Mouse (Mus musculus): ENCODE measurements around the gene Gsdma. TPM values are rescaled to one million over a fixed set of nuclear protein-coding genes. Genes with fewer than 3 reads are reported as not detected.
A peak's percentile ranks its signal among the peaks of the same experiment; 100 is the strongest.
"Not testable (repeated sequence)": the region's sequence is repeated elsewhere in the genome, so short reads cannot be mapped to it uniquely, and the experiment has no call there.

The Gsdma gene
- polyA plus RNA-seq, 1 experiment from 2014 or later = not detected

DNA sequence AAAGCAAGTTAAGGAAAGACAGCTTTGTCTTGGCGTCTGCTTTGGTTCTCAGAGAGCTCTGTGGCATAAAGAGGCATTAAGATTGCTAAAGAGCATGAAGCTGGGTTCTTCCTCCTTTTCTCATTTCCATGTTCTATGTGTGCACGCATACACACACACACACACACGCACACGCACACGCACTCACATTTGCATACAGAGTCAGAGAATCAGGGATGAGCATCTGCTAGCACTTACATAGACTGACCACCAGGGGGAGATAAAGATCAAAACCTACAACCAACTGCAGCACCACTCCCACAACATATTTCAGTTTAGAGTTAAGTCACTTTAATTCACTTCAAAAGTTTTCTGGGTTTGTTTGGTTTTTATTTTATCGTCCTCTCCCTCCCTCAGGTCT lies 3.6 kb upstream of the Gsdma start:
- TF ChIP-seq CTCF (IDR thresholded peaks at IDR 0.05; ENCODE audit: low read depth) = peak; percentile 90
- peak; percentile 81 for DNase-seq
- Histone ChIP-seq H3K27ac (ENCODE audit: low read depth) (no peak overlapping the region), H3K27me3 (ENCODE audit: insufficient read depth, low read length) (no peaks in the 10 kb centered on the region), H3K4me2 (no peak overlapping the region), H3K4me3 (ENCODE audit: low read depth, low read length) (no peak overlapping the region), H3K4me1 (ENCODE audit: insufficient read depth) (no peaks in the 10 kb centered on the region), H3K9me3 (ENCODE audit: low read depth, low read length) (no peaks in the 10 kb centered on the region), H3K36me3 (ENCODE audit: insufficient read depth) (no peaks in the 10 kb centered on the region), H3K9ac (no peak overlapping the region)
- 11% methylated on average over 6 of the region's 6 CpGs for WGBS
- ATAC-seq (ENCODE audit: insufficient read depth) = peak; percentile 31; the same call in 1 of the 2 replicates

DNA sequence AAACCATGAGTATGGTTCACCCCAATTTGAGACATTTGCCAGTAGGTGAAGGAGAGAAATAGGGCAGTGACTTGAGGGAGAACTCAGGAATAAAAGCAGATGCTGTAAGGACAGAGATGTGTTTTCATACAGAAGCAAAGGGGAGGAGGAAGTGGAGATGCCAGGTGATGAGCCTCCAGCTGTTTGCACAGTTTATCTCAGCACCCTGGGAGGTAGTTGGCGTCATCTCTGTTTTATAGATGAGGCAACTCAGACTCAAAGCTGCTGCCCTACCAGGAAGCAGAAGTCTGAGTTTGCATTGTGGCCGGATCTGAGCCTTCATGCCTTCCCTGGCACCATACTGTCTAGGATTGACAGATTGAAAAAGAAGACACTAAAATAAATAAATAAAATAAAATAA lies 4.8 kb downstream of the Gsdma start:
- H3K4me2 ChIP-seq = no peak overlapping the region
- no peak overlapping the region for H3K27ac ChIP-seq (ENCODE audit: low read depth)
- no peak overlapping the region for H3K9ac ChIP-seq
- ATAC-seq (ENCODE audit: insufficient read depth) (no peak), DNase-seq (no peak)
- no peaks in the 10 kb centered on the region for H3K36me3 ChIP-seq (ENCODE audit: insufficient read depth)
- H3K4me3 ChIP-seq (ENCODE audit: low read depth, low read length) = no peak overlapping the region
- TF ChIP-seq CTCF (IDR thresholded peaks at IDR 0.05; ENCODE audit: low read depth) = no peak
- WGBS = 40% methylated on average over 2 of the region's 2 CpGs
- H3K27me3 ChIP-seq (ENCODE audit: insufficient read depth, low read length) = 0 out of 2 replicates have a peak, but pooled peaks cover 3% of the 10 kb centered on the region
- H3K4me1 ChIP-seq (ENCODE audit: insufficient read depth) = no peaks in the 10 kb centered on the region
- no peaks in the 10 kb centered on the region for H3K9me3 ChIP-seq (ENCODE audit: low read depth, low read length)

DNA sequence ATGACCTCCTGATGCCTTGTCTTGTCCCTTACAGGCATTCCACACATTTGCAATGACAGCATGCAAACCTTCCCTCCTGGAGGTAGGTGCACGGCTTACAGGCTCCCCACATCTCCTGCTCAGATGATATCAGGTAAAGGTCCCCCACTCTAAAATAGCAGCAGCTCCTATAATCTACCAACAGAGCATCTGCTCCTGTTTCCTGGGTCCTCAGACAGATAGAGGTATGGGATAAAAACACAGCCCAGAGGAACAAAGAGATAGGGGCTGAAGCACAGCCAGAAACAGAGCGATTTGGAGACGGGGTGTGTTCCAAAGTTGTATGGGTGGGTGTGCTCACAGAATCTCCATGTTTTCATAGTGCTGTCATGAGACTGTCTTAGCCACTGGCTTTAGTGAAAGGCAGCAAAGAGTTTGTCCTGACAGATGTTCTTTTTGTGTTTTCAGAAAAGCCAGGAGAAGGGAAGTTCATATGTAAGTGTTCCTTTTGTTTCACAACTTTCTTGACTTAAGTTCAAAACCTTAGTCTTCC lies 7.2 kb downstream of the Gsdma start:
- H3K27me3 ChIP-seq (ENCODE audit: insufficient read depth, low read length) = 0 out of 2 replicates have a peak, but pooled peaks cover 3% of the 10 kb centered on the region
- DNase-seq (no peak), ATAC-seq (ENCODE audit: insufficient read depth) (no peak)
- no peaks in the 10 kb centered on the region for H3K4me1 ChIP-seq (ENCODE audit: insufficient read depth)
- H3K4me2 ChIP-seq = no peak overlapping the region
- H3K36me3 ChIP-seq (ENCODE audit: insufficient read depth) = no peaks in the 10 kb centered on the region
- no peak for TF ChIP-seq CTCF (IDR thresholded peaks at IDR 0.05; ENCODE audit: low read depth)
- no peaks in the 10 kb centered on the region for H3K9me3 ChIP-seq (ENCODE audit: low read depth, low read length)
- no peak overlapping the region for H3K9ac ChIP-seq
- WGBS = 57% methylated on average over 3 of the region's 3 CpGs
- no peak overlapping the region for H3K4me3 ChIP-seq (ENCODE audit: low read depth, low read length)
- no peak overlapping the region for H3K27ac ChIP-seq (ENCODE audit: low read depth)

DNA sequence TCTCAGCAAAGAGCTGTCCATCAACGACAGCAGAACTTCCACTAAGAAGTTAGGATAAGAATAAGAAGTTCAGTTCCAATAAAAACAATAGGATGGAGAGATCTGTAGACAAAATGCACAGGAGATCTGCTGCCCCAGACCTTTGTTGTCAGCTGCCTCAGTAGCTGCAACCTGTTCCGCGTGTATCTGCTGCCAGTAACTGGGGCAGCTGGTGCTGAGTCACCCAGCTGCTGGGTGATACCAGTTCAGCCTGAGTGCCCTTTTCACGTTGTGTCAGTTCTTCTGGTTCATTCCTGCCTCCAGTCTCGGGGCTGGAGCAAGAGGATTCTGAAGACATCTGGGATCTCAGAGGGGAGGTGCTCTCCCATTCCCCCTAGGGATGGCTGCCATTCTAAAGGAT lies 7.7 kb downstream of the Gsdma start:
- no peak overlapping the region for H3K27ac ChIP-seq (ENCODE audit: low read depth)
- H3K9ac ChIP-seq = no peak overlapping the region
- 0 out of 2 replicates have a peak, but pooled peaks cover 3% of the 10 kb centered on the region for H3K27me3 ChIP-seq (ENCODE audit: insufficient read depth, low read length)
- H3K36me3 ChIP-seq (ENCODE audit: insufficient read depth) = no peaks in the 10 kb centered on the region
- ATAC-seq (ENCODE audit: insufficient read depth) = no peak
- no peak overlapping the region for H3K4me2 ChIP-seq
- TF ChIP-seq CTCF (IDR thresholded peaks at IDR 0.05; ENCODE audit: low read depth) = no peak
- WGBS = 53% methylated on average over 5 of the region's 5 CpGs
- no peaks in the 10 kb centered on the region for H3K9me3 ChIP-seq (ENCODE audit: low read depth, low read length)
- DNase-seq = no peak
- no peaks in the 10 kb centered on the region for H3K4me1 ChIP-seq (ENCODE audit: insufficient read depth)
- H3K4me3 ChIP-seq (ENCODE audit: low read depth, low read length) = no peak overlapping the region

DNA sequence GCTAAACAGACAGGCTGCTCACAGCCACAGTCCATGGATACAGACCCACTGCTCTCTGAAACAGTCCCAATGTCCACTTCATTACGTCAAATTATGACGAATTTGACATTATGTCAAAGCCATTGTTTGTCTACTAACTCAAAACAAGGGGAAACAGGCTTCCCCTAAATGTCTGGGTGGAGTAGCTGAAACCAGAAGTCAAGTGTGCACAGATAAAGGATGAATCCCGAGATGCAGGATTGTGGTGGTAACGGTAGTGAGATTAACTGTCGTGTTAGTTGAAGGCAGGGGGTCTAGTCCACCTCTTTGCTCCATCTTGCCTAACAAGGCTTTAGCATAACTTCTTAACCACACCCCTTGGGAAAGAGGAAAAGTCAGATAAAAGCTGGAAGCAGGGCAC lies 8.3 kb downstream of the Gsdma start:
- Histone ChIP-seq H3K36me3 (ENCODE audit: insufficient read depth) (no peaks in the 10 kb centered on the region), H3K27me3 (ENCODE audit: insufficient read depth, low read length) (0 out of 2 replicates have a peak, but pooled peaks cover 3% of the 10 kb centered on the region), H3K4me2 (no peak overlapping the region), H3K27ac (ENCODE audit: low read depth) (no peak overlapping the region), H3K4me3 (ENCODE audit: low read depth, low read length) (no peak overlapping the region), H3K9ac (no peak overlapping the region), H3K9me3 (ENCODE audit: low read depth, low read length) (no peaks in the 10 kb centered on the region), H3K4me1 (ENCODE audit: insufficient read depth) (no peaks in the 10 kb centered on the region)
- DNase-seq (no peak), ATAC-seq (ENCODE audit: insufficient read depth) (no peak)
- no peak for TF ChIP-seq CTCF (IDR thresholded peaks at IDR 0.05; ENCODE audit: low read depth)
- WGBS = 75% methylated on average over 5 of the region's 5 CpGs

DNA sequence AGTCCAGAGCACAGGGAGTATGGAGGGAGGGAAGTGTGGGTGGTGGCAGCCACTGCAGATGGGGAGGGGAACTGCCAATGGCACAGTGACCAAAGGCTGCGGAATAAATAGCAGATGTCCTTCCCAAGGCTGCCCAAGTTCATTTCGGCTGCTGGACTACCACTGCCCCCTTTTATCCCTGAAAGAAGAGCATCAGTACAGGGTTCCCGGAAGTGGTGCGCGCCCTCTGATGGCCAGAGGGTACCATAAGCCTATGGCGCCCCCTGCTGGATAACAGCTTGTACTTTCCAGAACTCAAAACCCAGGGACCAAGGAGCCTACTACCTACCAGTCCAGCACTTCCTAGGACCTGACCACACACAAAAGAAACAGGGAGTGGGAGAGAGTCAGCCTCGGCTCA lies 9.0 kb downstream of the Gsdma start:
- not testable (repeated sequence) for H3K9ac ChIP-seq; H3K36me3 ChIP-seq (ENCODE audit: insufficient read depth); H3K4me1 ChIP-seq (ENCODE audit: insufficient read depth); H3K27ac ChIP-seq (ENCODE audit: low read depth); H3K9me3 ChIP-seq (ENCODE audit: low read depth, low read length); H3K27me3 ChIP-seq (ENCODE audit: insufficient read depth, low read length); H3K4me2 ChIP-seq; H3K4me3 ChIP-seq (ENCODE audit: low read depth, low read length)
- peak; percentile 56 for ATAC-seq (ENCODE audit: insufficient read depth)
- peak; percentile 77 for DNase-seq
- peak; percentile 67 for TF ChIP-seq CTCF (IDR thresholded peaks at IDR 0.05; ENCODE audit: low read depth)
- WGBS = 5% methylated on average over 6 of the region's 7 CpGs

DNA sequence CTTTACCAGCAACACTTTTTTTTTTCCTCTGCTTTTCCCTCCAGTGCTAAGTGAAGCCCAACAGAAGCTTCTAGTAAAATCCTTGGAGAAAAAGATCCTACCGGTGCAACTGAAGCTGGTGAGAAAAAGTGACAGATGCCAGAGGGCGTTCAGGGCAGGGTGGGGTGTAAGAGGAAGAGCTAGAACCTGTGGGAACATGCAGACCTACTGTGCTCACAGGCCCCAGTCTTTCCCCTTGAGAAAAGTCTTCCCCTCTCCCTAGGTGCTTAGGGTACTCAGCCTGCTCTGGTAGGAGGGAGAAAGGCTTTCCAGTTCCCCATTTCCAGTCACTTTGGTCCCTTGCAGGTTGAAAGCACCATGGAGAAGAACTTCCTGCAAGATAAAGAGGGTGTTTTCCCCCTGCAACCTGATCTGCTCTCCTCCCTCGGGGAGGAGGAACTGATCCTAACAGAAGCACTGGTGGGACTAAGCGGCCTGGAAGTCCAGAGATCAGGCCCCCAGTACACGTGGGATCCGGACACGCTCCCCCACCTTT lies 11.7 kb downstream of the Gsdma start:
- Histone ChIP-seq H3K9ac (no peak overlapping the region), H3K4me2 (no peak overlapping the region), H3K27ac (ENCODE audit: low read depth) (no peak overlapping the region), H3K4me3 (ENCODE audit: low read depth, low read length) (no peak overlapping the region), H3K27me3 (ENCODE audit: insufficient read depth, low read length) (no peaks in the 10 kb centered on the region), H3K9me3 (ENCODE audit: low read depth, low read length) (no peaks in the 10 kb centered on the region), H3K36me3 (ENCODE audit: insufficient read depth) (no peaks in the 10 kb centered on the region), H3K4me1 (ENCODE audit: insufficient read depth) (no peaks in the 10 kb centered on the region)
- ATAC-seq (ENCODE audit: insufficient read depth) (no peak), DNase-seq (no peak)
- no peak for TF ChIP-seq CTCF (IDR thresholded peaks at IDR 0.05; ENCODE audit: low read depth)
- WGBS = 35% methylated on average over 7 of the region's 7 CpGs

All from lung, embryonic 14.5 days (tissue).